Mouse (Mus musculus) adrenal gland, adult 2 months (tissue): ENCODE measurements at regions not wholly inside any gene's neighbourhood (a gene's known extent, or its start where the extent isn't known, plus 50 kb on each side); places are given as distances from the start of the nearest gene placed in this dataset.
A peak's percentile ranks its signal among the peaks of the same experiment; 100 is the strongest.

Experiments
- DNase-seq: peaks from one replicate; pipeline ENCODE4 v3.0.0; 2021

- peak; percentile 8 for DNase-seq
These were observed 153.2 kb downstream of the Usp25 start for GRCm38 (mm10) chr16:77166722-77167121.

DNA sequence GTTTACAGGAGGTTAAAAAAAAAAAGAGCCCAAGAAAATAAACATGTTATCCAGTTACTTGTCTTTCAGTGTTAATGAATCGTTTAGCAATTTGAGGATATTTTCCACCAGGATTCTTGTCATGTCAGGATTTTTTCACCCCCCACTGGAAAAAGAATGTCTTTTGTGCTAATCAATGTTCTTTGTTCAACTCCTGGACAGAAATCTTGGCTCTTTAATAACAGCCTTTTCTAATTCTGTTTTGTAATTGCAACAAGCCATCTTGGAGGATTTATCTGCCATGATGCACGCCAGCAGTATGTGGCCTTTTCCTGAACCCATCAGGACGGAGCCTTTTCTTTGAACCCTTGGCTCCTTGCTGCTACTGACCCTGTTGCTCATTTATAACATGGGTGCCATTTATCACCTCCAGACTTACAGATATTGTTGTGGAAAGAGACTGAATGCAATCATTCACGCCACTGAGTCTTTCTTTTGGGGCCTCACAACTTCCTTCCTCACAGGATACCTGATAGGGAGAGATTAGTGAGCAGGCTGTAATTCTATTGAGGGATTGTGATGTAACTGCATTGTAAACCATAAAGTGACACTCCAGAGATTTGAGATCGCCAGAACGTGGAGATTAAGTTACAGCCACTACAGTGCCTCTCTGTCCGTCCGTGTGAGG is 159.7 kb downstream of the Usp25 start:
- DNase-seq, result peak; percentile 30

GRCm38 (mm10) chr16:77174744-77175432 is 161.4 kb downstream of the Usp25 start:
- no peak for DNase-seq

- DNase-seq, result no peak
These were observed 167.5 kb downstream of the Usp25 start for GRCm38 (mm10) chr16:77180990-77181389.
